Mouse (Mus musculus) spleen, postnatal 14 days (tissue): ENCODE measurements around the gene Fbxw20.
"Not testable (repeated sequence)": the region's sequence is repeated elsewhere in the genome, so short reads cannot be mapped to it uniquely, and the experiment has no call there.

Experiments
- DNase-seq, 2 experiments: peaks; one replicate each; pipeline ENCODE4 v3.0.0; 2021 to 2022; ENCODE audit warnings: low spot score in 2 of 2

Fbxw20 gene

GRCm38 (mm10) chr9:109234654-109235053, at the start of gene Fbxw20:
Gene Fbxw20 (minus strand): TSS chr9:109234754.
- no peak for DNase-seq

GRCm38 (mm10) chr9:109263041-109263440, 28.5 kb upstream of the Fbxw20 start:
- DNase-seq = no peak

GRCm38 (mm10) chr9:109218449-109218848, 16.1 kb downstream of the Fbxw20 start:
- no peak for DNase-seq

- DNase-seq = not testable (repeated sequence)
These were observed 33.2 kb downstream of the Fbxw20 start for GRCm38 (mm10) chr9:109201347-109201746.

GRCm38 (mm10) chr9:109200349-109200748, 34.2 kb downstream of the Fbxw20 start:
- no peak for DNase-seq

- DNase-seq = no peak
These were observed 35.2 kb downstream of the Fbxw20 start for GRCm38 (mm10) chr9:109199353-109199752.

GRCm38 (mm10) chr9:109195875-109196274, 38.7 kb downstream of the Fbxw20 start, which contains the start of gene Fbxw13:
Gene Fbxw13 (minus strand): TSS chr9:109195975.
- DNase-seq = not testable (repeated sequence)

- DNase-seq = no peak
These were observed 57.3 kb downstream of the Fbxw20 start for GRCm38 (mm10) chr9:109177208-109177607.

GRCm38 (mm10) chr9:109176301-109176700, 58.3 kb downstream of the Fbxw20 start:
- no peak for DNase-seq
